Mouse (Mus musculus): Measurements from ENCODE around the gene Tifa.
"Not testable (repeated sequence)": the region's sequence is repeated elsewhere in the genome, so short reads cannot be mapped to it uniquely, and the experiment has no call there.

Tifa gene

DNA sequence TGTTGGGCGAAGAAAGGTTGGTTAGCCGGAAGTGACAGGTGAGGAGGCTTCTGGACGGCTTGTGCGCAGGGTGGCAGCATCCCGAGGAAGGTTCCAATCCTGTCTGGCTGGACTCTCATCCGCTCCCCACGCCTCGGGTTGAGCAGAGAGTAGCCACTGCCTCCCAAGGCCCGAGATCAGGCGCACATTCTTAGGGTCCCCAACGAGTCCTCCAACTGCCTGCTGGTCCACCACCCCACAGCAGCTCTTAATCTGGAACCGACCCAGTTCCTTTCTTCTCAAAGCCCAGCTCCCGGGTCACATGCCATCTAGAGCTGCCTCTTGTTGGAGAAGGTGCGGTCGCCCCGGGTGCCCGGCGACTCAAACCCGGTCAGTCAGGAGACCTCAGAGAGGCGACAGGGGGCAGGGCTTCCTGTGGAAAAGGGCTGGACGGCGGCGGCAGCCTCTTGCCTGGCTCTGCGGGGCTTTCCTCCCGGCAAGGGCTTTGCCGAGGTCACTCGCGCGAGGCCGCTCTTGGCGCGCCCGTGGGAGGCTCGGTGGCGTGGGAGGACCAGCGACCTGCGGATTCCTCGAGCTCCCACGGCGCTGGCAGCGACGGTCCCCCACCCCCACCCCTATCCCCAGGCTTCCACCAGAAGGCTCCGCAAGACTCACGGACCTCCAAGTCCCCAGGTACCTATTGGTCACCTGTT is at the start of gene Tifa:
Tifa (plus strand) TSS at position 306 of the 692 bp plus-strand sequence.
- DNase-seq (ENCODE audit: low spot score in 2 of 2) = peak; percentile 63 to 67

DNA sequence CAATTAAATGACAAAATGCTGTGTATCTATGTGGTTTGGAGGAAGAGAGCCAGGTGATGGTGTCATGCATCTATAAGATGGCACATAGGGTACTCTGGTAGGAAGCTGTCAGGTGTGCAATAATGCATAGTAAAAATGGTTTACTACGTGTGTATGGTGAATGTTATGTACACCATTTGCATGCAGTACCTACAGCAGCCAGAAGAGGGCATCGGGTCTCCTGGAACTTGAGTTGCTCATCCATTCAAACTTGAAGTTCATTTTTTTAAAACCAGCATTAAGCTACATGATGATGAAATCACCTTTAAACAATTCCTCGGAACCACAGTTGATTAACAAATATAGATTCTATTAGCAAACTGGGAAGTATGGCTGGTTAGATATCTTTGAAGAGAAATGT is 48.1 kb upstream of the Tifa start:
- DNase-seq (ENCODE audit: low spot score in 2 of 2) = no peak

DNA sequence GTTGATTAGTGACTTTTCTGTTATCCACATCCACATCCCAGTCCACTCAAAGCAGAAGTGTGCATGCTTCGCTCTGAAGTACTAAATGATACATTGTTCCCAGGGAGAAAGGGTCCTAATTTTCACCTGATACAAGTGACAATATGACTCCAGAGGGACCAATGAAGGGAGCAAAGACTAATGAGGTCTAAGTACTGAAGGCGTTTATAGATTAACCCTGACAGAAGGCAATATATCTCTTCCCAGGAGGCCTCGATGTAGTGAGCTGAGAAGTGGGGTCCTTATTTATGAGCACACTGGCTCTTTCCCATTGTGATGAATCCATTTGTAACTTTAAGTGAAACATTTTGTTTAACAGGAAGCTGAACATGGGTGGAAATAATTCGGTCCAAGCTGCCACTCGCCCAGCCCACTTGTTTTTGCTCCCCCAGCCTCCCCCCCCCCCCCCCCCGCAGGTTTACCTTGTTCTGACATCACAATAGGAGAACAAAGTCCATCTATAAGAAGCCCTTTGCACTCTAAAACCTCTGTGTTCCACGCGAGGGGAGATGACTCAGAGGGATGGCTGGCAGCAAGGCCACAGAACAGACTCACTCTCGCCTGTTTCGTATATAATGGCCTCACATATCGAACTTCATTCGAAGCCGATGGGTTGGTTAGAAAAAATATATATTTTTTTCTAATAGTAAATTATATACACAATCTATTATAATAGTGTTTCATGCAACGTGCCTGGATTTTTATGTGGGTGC is 45.8 kb upstream of the Tifa start:
- DNase-seq (ENCODE audit: low spot score in 2 of 2) = no peak

DNA sequence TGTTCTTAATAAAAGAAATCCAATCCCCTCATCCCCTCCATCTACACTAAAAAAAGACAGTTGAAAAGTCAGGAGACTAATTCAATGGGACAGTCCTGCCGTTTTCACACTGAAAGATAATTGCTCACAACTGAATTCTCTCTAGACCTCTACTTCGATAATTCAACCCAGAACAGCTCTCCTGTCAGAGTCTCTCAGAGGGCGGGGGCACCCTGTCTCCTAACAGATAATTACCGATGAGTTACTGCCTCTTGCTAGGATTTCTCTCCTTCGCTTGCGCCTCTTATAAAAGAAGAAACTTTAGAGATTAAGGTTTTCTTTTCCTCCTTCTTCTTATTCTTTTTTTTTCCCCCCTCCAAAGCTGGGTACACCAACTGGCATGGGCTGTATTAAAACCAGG is 44.1 kb upstream of the Tifa start:
- DNase-seq (ENCODE audit: low spot score in 2 of 2) = no peak

DNA sequence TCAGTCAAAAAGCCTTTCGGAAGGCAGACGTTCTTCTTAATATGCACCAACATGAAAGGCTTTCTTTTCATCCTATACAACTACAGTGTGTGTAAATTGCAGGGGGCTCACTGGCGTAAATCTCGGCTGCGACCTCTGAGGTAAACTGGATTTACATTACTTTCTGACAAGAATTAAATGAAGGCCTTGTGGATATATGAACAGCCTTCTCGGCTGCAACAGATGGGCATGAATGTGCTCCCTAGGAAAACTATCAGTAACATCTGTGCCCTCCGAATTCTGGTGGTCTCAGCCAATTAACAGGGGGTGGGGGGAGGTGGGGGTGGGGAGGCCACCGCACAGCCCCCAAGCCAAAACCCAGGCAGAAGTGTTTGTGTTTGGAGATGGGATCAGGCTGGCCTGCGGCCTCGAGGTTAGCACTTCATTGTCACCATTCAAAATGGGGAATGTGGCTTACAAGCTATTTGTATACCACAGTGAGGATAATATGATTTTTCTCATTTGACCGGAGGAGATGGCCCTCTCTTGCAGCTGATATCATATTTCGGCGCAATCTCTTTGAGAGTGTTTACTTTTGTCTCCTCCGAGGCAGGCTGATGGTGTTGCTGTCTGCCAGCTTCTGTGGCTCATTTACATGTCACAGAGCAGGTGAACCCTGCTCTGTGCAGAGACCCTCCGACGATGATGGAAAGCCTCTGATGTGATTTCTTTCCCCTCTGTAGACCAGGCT is 43.5 kb upstream of the Tifa start:
- DNase-seq (ENCODE audit: low spot score in 2 of 2) = no peak

DNA sequence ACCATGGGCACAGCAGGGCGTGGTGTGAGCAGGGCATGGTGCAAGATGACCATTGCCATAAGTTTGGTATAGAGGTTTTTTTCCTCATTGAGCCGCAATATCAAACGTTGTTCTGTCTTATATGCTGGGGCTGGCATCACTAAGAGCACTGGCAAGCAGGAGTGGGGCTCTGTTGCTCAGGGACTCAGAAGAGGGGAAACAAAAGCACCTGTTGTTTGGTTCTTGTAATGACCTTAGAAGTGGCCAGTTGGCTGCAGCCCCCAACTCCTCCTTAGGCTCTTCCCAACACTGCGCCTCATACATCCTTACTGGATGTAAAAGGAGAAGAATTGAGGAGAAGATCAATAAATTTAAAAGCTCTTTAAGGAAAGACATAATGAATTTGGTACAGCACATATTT is 41.0 kb upstream of the Tifa start:
- no peak for DNase-seq (ENCODE audit: low spot score in 2 of 2)

DNA sequence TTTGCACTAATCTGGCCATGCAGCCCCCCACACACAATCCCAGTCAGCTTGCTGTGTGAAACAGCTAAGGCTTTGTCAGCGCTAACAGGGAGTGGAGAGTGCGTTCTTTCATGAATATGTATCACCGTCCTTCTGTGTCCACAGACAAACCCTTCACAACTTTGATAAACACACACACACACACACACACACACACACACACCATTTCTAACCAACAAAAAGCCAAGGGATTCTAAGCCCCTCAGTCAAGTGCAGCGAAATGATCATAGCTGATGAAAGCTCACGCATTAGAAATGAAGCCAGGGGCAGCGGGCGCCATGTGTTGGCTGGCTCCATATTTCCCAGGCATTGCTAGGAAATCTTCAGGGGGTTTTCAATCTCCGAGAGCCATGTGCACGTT is 40.3 kb upstream of the Tifa start:
- DNase-seq (ENCODE audit: low spot score in 2 of 2) = no peak

DNA sequence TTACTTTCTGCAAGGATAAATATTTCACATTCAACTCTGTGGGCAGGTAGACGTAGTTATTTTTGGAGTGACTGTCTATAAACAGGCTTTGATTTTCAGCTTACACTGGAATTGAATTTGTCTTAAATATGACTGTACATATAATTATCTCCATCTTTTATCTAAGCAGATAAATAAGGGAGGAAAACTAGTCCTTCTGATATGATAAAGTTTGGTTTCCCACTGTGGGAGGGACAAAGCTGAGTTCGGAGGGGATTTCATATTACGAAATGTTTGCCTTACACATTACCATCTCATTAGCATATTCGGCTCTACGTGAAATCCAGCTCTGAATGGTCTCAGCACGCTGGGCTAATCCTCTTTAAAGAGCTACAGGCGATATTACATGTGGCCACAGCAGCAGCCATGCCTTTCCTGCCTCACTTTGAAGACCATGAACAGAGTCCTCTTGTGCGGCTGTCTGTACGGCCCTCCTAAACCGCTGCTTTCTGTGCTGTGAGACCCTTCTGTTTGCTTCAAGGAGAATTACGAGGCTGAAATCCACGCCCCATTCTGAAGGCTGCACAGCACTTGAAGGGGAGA is 39.5 kb upstream of the Tifa start:
- no peak for DNase-seq (ENCODE audit: low spot score in 2 of 2)

DNA sequence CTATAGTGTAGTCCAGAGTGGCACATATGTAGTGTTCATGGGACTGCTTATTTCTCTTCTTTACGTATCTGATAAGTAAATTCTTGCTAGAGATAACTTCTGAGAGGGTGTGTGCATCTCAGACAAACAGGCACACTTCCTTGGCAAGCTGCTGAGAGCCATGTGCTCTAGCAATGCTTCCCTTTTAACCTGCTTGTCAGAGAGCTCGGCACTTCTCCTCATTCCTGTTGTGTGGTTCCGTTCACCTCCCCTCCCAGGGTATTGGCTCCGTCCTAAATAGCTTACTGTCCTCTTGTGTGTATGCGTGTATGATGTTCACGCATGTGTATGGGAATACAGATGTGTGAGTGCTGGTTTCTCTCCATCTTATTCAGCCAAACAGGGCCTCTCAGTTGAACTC is 33.1 kb upstream of the Tifa start:
- DNase-seq (ENCODE audit: low spot score in 2 of 2) = no peak

DNA sequence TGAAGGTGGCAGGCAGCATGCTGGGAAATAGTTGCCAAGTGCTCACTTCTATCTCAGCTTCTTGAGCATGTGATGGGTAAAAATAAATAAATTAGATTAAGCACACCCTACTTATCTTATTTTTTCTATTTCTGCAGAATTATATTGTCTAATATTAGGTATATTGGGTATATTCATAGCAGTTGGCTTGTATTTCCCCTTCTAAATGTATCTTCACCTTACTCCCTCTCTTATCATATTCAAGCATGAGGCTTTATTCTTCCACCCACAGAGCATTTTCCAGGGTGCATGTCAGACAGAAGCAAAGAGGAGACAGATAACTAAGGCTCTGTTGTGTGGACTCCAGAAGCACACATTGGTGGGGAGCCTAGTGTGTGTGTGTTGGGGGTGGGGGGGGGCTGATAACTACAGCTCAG is 31.7 kb upstream of the Tifa start:
- DNase-seq (ENCODE audit: low spot score in 2 of 2) = no peak

DNA sequence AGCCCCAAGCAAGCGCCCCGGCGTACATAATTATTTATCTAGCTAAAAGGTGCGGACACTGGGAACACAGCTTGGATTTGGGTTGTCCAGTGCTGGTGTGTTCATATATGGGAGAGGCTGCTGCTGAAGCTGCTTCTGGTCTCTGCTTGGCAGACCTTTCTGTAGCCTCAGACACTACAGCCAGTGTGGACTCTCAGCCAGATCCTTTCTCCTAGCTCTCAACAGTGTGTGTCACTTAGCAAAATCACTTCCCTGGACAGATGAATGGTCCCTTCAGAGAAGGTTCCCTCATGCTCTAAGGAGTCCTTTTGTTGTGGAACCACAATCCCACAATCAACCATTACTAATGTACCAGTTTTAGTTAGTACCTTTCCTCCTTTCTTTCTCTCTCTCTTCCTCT is 30.8 kb upstream of the Tifa start:
- DNase-seq (ENCODE audit: low spot score in 2 of 2) = no peak

DNA sequence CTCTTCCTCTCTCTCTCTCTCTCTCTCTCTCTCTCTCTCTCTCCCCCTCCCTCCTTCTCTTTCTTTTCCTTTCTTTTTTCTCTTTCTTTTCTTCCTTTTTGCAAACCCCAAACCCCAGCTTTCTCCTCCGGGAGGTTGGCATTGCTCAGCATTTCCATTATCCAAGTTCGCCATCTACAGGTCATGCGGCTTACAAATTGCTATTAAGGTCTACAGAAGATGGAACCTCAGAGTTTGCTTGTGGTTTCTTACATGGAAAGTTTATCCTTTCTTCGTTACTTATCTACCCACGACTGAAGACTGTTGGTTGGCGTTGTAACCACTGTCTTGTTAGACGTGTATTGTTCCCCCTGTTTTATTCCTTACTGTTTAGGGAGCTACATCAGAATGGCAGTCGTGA is 30.4 kb upstream of the Tifa start:
- no peak for DNase-seq (ENCODE audit: low spot score in 2 of 2)

DNA sequence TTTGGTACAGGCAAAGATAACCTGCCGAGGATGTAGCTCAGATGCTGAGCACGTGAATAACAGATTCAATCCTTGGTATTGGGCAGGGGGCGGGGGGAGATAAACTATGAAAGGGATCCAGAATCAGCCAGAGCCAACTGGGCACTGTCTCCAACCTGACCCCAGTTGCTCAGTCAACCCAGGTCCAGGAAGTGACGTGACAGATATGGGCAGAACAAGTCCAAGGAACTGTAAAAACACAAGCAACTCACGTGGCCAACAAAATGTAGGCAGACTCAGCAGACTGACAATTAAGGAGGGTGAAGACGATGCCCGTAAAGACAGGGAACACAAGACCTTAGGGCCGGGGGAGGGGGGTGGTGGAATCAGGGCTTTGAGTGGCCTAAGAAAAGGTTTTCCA is 27.2 kb upstream of the Tifa start:
- DNase-seq (ENCODE audit: low spot score in 2 of 2) = no peak

DNA sequence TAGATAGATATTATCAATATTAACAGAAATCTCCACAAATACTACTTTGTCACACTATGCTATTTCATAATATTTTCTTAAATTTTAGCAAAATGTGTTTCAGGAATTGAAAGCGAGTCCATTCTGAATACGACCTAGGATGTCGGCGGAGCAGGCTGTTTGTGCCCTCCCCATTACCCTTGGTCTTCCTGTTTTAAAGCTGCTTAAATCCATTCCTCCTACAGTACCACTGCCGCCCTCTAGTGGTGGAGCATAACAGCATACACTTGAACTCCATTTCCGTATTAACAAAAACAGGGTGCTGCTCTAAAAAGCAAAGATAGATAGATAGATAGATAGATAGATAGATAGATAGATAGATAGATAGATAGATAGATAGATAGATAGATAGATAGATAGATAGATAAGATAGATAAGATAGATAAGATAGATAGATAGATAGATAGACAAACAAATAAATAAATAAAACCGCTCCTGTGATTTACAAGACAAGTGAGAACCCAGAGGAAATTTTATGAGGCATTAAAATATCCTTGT is 26.5 kb upstream of the Tifa start:
- peak; percentile 50 to 80 for DNase-seq (ENCODE audit: low spot score in 2 of 2)

DNA sequence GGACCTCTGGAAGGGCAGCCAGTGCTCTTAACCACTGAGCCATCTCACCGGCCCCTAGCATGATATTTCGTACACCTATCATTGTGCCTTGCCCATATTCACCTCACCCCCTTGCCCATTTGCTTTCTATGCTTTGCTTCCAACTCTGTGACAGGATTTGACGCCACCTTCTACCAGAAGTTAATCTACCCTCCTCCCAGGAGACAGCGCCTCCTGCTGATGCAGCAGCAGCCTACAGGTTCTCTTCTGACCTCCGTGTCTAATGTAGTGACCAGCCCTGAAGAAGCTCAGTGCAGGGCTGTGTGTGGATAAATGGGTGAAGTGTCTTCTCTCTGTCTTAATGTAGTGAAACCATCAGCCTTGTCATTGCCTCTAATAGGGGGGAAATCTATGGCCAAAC is 25.1 kb upstream of the Tifa start:
- DNase-seq (ENCODE audit: low spot score in 2 of 2) = no peak

DNA sequence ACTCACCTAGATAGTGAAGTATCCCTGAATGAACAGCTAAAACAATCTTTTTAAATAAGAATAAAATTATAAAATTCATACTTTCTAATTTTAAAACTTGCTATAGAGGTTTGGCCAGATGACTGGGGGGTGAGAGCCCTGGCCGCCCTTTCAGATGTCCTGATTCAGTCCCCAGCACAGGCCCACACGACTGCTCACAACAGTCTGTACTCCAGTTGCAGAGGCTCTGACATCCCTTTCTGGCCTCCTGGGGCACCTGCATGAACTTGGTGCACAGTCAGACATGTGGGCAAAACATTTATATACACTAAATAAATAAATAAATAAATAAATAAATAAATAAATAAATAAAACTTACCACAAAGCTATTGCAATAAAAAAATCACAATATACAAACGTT is 23.6 kb upstream of the Tifa start:
- no peak for DNase-seq (ENCODE audit: low spot score in 2 of 2)

DNA sequence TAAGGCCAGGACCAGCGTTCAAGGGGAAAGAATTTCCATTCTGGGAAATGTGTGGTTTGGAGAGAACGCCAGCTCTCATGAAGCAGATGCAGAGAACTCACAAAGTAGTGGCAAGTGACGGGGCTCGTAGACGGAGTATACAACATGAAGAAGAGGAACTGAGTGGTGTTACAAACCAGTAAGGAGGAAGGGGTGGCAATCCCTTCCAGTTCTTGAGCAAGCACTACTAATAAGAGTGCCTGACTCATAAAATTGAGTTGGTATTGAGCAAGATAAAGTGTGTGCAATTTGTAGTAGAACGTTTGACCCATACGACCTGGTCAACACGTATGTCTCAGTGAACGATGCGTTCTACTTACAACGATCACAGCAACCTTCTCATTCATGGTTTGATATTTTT is 20.5 kb upstream of the Tifa start:
- DNase-seq (ENCODE audit: low spot score in 2 of 2) = no peak

DNA sequence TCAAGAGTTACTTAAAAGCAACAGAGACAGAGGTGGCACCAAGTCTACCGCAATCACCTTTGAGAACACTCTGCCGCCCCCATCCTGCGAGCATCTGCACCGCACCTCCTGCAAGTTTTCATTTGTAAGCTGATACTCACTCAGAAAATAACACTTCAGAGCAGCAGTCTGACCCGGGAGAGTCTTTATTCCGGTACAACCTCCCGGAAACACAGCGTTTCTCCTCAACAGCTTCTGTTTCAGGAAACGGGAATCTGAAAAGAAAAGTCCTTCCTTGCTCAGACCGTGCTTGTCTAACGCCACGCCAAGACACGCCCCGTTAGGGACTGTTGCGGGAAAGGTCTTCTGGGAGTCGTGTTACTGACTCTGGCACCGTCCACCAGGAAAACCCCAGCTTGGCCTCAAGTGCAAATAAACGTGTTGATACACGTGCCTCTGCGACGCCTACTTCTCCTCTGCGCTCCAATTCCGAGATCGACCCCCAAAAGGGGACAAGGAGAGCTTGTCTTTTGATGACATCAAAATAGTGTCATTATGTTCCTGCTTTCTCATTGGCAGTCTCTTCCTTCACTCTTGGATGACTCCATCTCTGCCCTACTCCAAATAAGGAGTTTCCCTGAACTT is 9.5 kb upstream of the Tifa start, which contains the start of gene Alpk1:
Alpk1 (minus strand) TSS at position 507 of the 624 bp plus-strand sequence.
- DNase-seq (ENCODE audit: low spot score in 2 of 2) = peak; percentile 65 to 71

DNA sequence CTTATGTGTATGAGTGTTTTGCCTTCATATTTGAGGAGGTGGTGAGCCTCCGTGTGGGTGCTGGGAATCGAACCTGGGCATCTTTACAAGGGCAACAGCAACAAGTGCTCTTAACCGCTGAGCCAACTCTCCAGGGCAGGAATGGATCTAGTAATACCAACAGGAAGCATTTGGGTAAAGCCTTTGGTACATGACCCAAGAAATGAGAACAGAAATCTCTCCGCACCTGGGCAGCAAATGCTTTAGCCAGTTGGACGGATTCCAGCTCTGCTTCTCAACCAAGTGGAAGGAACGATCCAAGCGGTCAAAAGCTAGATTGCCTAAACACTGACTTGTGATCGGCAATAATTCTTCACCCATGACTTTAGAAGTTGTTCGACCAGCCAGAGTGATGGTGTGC is 8.7 kb upstream of the Tifa start:
- no peak for DNase-seq (ENCODE audit: low spot score in 2 of 2)

DNA sequence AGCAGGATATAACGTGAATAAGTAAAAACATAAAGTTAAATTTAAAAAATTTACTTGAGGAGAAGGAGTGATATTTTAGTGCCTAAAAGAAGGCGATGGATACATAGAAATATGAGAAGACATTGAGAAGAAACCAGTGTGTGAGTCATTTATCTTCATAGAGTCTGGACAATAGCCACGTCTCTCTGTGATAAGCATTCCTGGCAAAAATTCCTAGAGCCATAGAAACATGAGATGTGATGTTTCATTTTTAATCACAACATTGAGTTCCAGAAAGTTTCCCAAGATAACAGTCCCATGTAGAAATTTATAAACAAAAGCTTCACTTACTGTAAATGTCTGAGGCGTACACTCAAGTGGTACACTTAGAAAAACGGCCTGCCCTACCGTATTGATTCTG is 6.7 kb upstream of the Tifa start:
- no peak for DNase-seq (ENCODE audit: low spot score in 2 of 2)

DNA sequence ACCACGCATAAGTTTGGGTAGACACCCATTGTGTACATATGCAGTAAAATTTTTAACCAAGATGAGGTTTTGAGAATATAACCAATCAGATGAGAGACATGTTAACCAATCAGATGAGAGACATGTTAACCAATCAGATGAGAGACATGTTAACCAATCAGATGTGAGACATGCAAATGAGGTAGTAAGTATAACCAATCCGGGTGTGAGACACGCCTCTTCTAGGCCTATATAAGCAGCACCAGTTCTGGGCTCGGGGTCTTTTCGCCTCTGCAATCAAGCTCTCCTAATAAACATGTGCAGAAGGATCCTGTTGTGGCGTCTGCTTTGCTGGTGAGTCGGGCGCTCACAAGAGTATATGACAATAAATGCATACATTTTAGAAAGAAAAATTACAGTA is 5.9 kb upstream of the Tifa start:
- DNase-seq (ENCODE audit: low spot score in 2 of 2) = not testable (repeated sequence)

DNA sequence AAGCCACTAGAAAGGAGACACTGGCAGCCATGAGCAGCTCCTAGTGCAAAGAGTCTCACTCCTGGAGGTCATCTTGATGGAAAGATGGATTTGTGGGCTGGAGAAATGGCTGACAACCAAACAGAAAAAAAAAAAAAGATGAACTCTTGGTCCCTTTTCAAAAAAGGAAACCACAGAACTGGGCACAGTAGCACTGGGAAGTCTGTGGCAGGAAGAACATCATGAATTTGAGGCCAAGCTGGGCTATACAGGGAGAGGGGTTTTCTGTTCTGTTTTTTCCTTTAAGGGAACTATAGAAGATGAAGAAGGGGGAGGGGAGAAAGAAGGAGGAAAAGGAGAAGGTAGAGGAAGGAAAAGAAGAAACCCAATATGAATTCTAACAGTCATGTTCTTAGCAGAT is 2.6 kb upstream of the Tifa start:
- no peak for DNase-seq (ENCODE audit: low spot score in 2 of 2)

All from urinary bladder, postnatal 4 days (tissue).